16 mouse cellular contexts compared by ENCODE assay signal in the genomic region with DNA sequence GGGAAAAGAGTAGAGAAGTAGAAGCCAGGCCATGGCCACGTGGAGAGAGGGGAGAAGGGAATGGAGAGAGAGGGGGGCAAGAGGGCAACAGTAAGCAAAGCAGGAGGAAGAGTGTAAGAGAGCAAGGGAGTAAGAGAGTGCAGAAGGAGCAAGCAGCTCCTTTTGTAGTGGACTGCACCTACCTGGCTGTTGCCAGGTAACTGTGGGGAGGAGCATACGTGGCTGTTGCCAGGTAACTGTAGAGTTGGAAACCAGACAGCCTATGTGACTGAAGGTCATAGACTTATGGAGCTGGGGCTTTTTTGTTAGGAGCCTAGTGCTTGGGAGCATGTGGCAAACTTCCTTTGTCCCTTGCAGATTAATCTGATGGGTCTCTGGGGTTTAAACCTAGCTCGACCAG. TPM values are rescaled to one million over a fixed set of nuclear protein-coding genes. Genes with fewer than 3 reads are reported as not detected.
DNase-seq lines count a peak whose midpoint lies in the region; ATAC-seq and TF ChIP-seq lines count a peak whose summit lies in the region.
"Had no signal": no experiment of that assay in that cellular context is flagged by ENCODE, and none has a peak within 500 bp of the region (broad histone marks: within the 10 kb centered on the region; RNA-seq: fewer than 3 reads in every experiment).

No protein-coding gene starts in this region.

- no peaks in the 10 kb centered on the region for H3K4me1 ChIP-seq in kidney, embryonic 16.5 days (ENCODE audit: insufficient read depth, low read length)
- H3K4me1 ChIP-seq in midbrain, embryonic 13.5 days (replicated peaks): no peaks in the 10 kb centered on the region
- H3K4me1 ChIP-seq in midbrain, embryonic 11.5 days (ENCODE audit: control insufficient read depth, insufficient read depth, low read length): no peaks in the 10 kb centered on the region
- peaks cover 2% of the 10 kb centered on the region; the same call in 1 of the 2 replicates for H3K4me1 ChIP-seq in intestine, embryonic 15.5 days (replicated peaks)
- no peaks in the 10 kb centered on the region for H3K4me1 ChIP-seq in stomach, postnatal 0 days (replicated peaks; ENCODE audit: control insufficient read depth, insufficient read depth)
- H3K4me1 ChIP-seq: neural tube, embryonic 12.5 days had no signal

- ATAC-seq in kidney, embryonic 16.5 days (ENCODE audit: low FRiP score, low TSS enrichment): peak; percentile 35; the same call in 1 of the 2 replicates
- ATAC-seq in midbrain, embryonic 13.5 days: 0 out of 2 replicates have a peak, but pooled peaks have one; percentile 20
- ATAC-seq in midbrain, embryonic 11.5 days (ENCODE audit: low FRiP score): no peak
- peak; percentile 78 for ATAC-seq in intestine, embryonic 15.5 days
- no peak for ATAC-seq in stomach, postnatal 0 days (ENCODE audit: low FRiP score, low TSS enrichment)
- ATAC-seq: forebrain, embryonic 16.5 days; hindbrain, embryonic 16.5 days had no signal

- H3K27me3 ChIP-seq in kidney, embryonic 16.5 days (ENCODE audit: insufficient read depth, low read length): no peaks in the 10 kb centered on the region
- H3K27me3 ChIP-seq in midbrain, embryonic 13.5 days: no peaks in the 10 kb centered on the region
- no peaks in the 10 kb centered on the region for H3K27me3 ChIP-seq in midbrain, embryonic 11.5 days (ENCODE audit: control insufficient read depth, insufficient read depth, low read length)
- no peaks in the 10 kb centered on the region for H3K27me3 ChIP-seq in intestine, embryonic 15.5 days (replicated peaks)
- no peaks in the 10 kb centered on the region for H3K27me3 ChIP-seq in stomach, postnatal 0 days (ENCODE audit: control insufficient read depth, insufficient read depth, low read length)
- H3K27me3 ChIP-seq: heart, embryonic 13.5 days; neural tube, embryonic 12.5 days had no signal

- DNase-seq in kidney, postnatal 4 days: no peak
- DNase-seq in midbrain, embryonic 11.5 days (ENCODE audit: low spot score, missing footprints): no peak
- peak; percentile 17 for DNase-seq in stomach, postnatal 0 days (ENCODE audit: low spot score)
- no peak for DNase-seq in cerebellum, postnatal 10 days
- DNase-seq: cerebellum, postnatal 36 days; heart, postnatal 36 days; spleen, adult 18-20 months had no signal

- TF ChIP-seq EP300 in stomach, postnatal 0 days (optimal IDR thresholded peaks at IDR 0.05): no peak

- no peaks in the 10 kb centered on the region for H3K9me3 ChIP-seq in kidney, embryonic 16.5 days (ENCODE audit: low read length)
- no peaks in the 10 kb centered on the region for H3K9me3 ChIP-seq in midbrain, embryonic 13.5 days
- H3K9me3 ChIP-seq in midbrain, embryonic 11.5 days (ENCODE audit: control insufficient read depth, low read length): no peaks in the 10 kb centered on the region
- no peaks in the 10 kb centered on the region for H3K9me3 ChIP-seq in intestine, embryonic 15.5 days
- no peaks in the 10 kb centered on the region for H3K9me3 ChIP-seq in stomach, postnatal 0 days (ENCODE audit: control insufficient read depth, low read length)
- H3K9me3 ChIP-seq: heart, embryonic 13.5 days; neural tube, embryonic 12.5 days had no signal

- no peak overlapping the region for H3K4me2 ChIP-seq in kidney, embryonic 16.5 days (replicated peaks; ENCODE audit: low read depth, low read length)
- no peak overlapping the region for H3K4me2 ChIP-seq in midbrain, embryonic 13.5 days (replicated peaks)
- H3K4me2 ChIP-seq in midbrain, embryonic 11.5 days: no peak overlapping the region
- H3K4me2 ChIP-seq in intestine, embryonic 15.5 days (replicated peaks): no peak overlapping the region
- no peak overlapping the region for H3K4me2 ChIP-seq in stomach, postnatal 0 days (replicated peaks; ENCODE audit: low read depth)
- H3K4me2 ChIP-seq: heart, embryonic 13.5 days; neural tube, embryonic 12.5 days had no signal

- no peak overlapping the region for H3K9ac ChIP-seq in kidney, embryonic 16.5 days (replicated peaks; ENCODE audit: low read length)
- H3K9ac ChIP-seq in midbrain, embryonic 13.5 days (replicated peaks): no peak overlapping the region
- H3K9ac ChIP-seq in midbrain, embryonic 11.5 days (ENCODE audit: low read length): no peak overlapping the region
- no peak overlapping the region for H3K9ac ChIP-seq in intestine, embryonic 15.5 days
- H3K9ac ChIP-seq in stomach, postnatal 0 days (ENCODE audit: low read length): no peak overlapping the region
- H3K9ac ChIP-seq: heart, embryonic 13.5 days; neural tube, embryonic 12.5 days had no signal

- no peak overlapping the region for H3K27ac ChIP-seq in kidney, embryonic 16.5 days (ENCODE audit: low read length)
- H3K27ac ChIP-seq in midbrain, embryonic 13.5 days: no peak overlapping the region
- H3K27ac ChIP-seq in midbrain, embryonic 11.5 days (ENCODE audit: low read depth, low read length): no peak overlapping the region
- no peak overlapping the region for H3K27ac ChIP-seq in intestine, embryonic 15.5 days
- no peak overlapping the region for H3K27ac ChIP-seq in stomach, postnatal 0 days (replicated peaks)
- H3K27ac ChIP-seq: gastrocnemius, adult 2 months; heart, embryonic 13.5 days; neural tube, embryonic 12.5 days had no signal

- TF ChIP-seq CTCF in stomach, postnatal 0 days (IDR thresholded peaks at IDR 0.05; ENCODE audit: low read depth): no peak

- WGBS in kidney, embryonic 16.5 days: 46% methylated on average over 3 of the region's 3 CpGs
- 44% methylated on average over 3 of the region's 3 CpGs for whole genome bisulfite sequencing in midbrain, embryonic 13.5 days
- WGBS in midbrain, embryonic 11.5 days: 39% methylated on average over 3 of the region's 3 CpGs
- WGBS in intestine, embryonic 15.5 days: 34% methylated on average over 3 of the region's 3 CpGs
- WGBS in stomach, postnatal 0 days: 44% methylated on average over 3 of the region's 3 CpGs

- no peak overlapping the region for H3K4me3 ChIP-seq in kidney, embryonic 16.5 days (ENCODE audit: low read length)
- no peak overlapping the region for H3K4me3 ChIP-seq in midbrain, embryonic 13.5 days (replicated peaks)
- no peak overlapping the region for H3K4me3 ChIP-seq in midbrain, embryonic 11.5 days (ENCODE audit: low read depth, low read length)
- H3K4me3 ChIP-seq in intestine, embryonic 15.5 days (replicated peaks): no peak overlapping the region
- H3K4me3 ChIP-seq in stomach, postnatal 0 days (ENCODE audit: low read depth, low read length): no peak overlapping the region
- H3K4me3 ChIP-seq: gastrocnemius, adult 2 months; heart, embryonic 13.5 days; neural tube, embryonic 12.5 days had no signal

- no peaks in the 10 kb centered on the region for H3K36me3 ChIP-seq in kidney, embryonic 16.5 days (ENCODE audit: insufficient read depth, low read length)
- no peaks in the 10 kb centered on the region for H3K36me3 ChIP-seq in midbrain, embryonic 13.5 days
- no peaks in the 10 kb centered on the region for H3K36me3 ChIP-seq in midbrain, embryonic 11.5 days (ENCODE audit: control insufficient read depth, insufficient read depth, low read length)
- H3K36me3 ChIP-seq in intestine, embryonic 15.5 days: no peaks in the 10 kb centered on the region
- H3K36me3 ChIP-seq in stomach, postnatal 0 days (ENCODE audit: control insufficient read depth, insufficient read depth, low read length): no peaks in the 10 kb centered on the region
- H3K36me3 ChIP-seq: heart, embryonic 13.5 days; neural tube, embryonic 12.5 days had no signal

RNA-seq across cellular contexts. Expression of a gene that starts 21.1 kb away (rescaled TPM):
- 0.15 TPM in 1 of 2 replicates, not detected in the other for polyA plus RNA-seq in kidney, embryonic 16.5 days (2015; fragmentation: Nextera tagmentation; extraction: Ambion mirVana)
- 0.06 and 0.11 TPM in 2 replicates for polyA plus RNA-seq in midbrain, embryonic 13.5 days (2015; fragmentation: Nextera tagmentation; extraction: Ambion mirVana)
- 0.07 and 0.15 TPM in 2 replicates for polyA plus RNA-seq in midbrain, embryonic 11.5 days (2014; fragmentation: Nextera tagmentation; extraction: Ambion mirVana)
- polyA plus RNA-seq in intestine, embryonic 15.5 days (2015; fragmentation: Nextera tagmentation; extraction: Ambion mirVana): 0.28 TPM in 2 replicates
- polyA plus RNA-seq in stomach, postnatal 0 days (2015; fragmentation: Nextera tagmentation; extraction: Ambion mirVana): 0.08 TPM in 1 of 2 replicates, not detected in the other
- polyA plus RNA-seq: embryonic facial prominence, embryonic 11.5 days; forebrain, embryonic 16.5 days; hindbrain, embryonic 16.5 days; neural tube, embryonic 12.5 days had no signal

Comparison
In these comparisons a context has a peak if more than half of its experiments do, and no peak if none do; other contexts are left out.
1. ATAC-seq: peak in kidney, embryonic 16.5 days (single experiment), midbrain, embryonic 13.5 days (single experiment) and intestine, embryonic 15.5 days (single experiment); none in midbrain, embryonic 11.5 days (single experiment) and stomach, postnatal 0 days (single experiment).